Mouse (Mus musculus): Measurements from ENCODE around the gene Bcl2l13. TPM values are rescaled to one million over a fixed set of nuclear protein-coding genes. Genes with fewer than 3 reads are reported as not detected.

Bcl2l13 gene
- total and polyA plus RNA-seq, 3 experiments = 43.7 to 49.9 TPM; not detected in 1

DNA sequence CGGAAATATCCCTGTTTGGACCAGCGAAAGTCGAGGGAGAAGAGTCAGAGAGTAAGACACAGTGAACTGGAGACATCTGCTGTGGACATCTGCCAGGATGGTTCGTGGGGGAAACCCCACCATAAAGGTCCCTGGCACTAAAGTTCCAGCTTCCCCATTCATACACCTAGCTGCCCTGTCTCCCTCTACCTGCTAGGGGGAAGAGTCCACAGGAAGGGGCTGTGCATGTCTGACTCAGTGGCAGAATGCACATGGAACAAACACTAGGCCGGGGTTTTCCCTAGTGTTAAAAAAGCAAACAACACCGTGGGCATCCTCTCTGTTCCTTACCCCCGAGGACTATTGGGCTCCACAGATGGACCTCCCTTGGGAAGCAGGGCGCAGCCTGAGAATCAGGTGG is 77.8 kb downstream of the Bcl2l13 start (continued):
- no peak for TF ChIP-seq USF2 (IDR thresholded peaks at IDR 0.05; ENCODE audit: borderline replicate concordance in 1 of 2, insufficient read depth in 1 of 2, low read depth in 1 of 2, low read length in 2 of 2)
- no peak for TF ChIP-seq POLR2AphosphoS2 (IDR thresholded peaks at IDR 0.05; ENCODE audit: low read length)
- no peak for TF ChIP-seq MAZ (IDR thresholded peaks at IDR 0.05; ENCODE audit: low read depth, low read length)
- no peak for TF ChIP-seq POLR2A (IDR thresholded peaks at IDR 0.05; ENCODE audit: control insufficient read depth in 1 of 2, insufficient read depth in 1 of 2, low read depth in 1 of 2, low read length in 2 of 2, poor library complexity in 1 of 2)
- no peak for TF ChIP-seq RAD21 (IDR thresholded peaks at IDR 0.05; ENCODE audit: low read depth, low read length)
- TF ChIP-seq USF1 (IDR thresholded peaks at IDR 0.05; ENCODE audit: low read depth, low read length) = no peak
- TF ChIP-seq EP300 (IDR thresholded peaks at IDR 0.05; ENCODE audit: low read depth in 1 of 2, low read length in 2 of 2) = 0 out of 4 replicates have a peak, but pooled peaks have one; percentile 3 to 5
- TF ChIP-seq NELFE (IDR thresholded peaks at IDR 0.05; ENCODE audit: low read depth, low read length) = no peak

DNA sequence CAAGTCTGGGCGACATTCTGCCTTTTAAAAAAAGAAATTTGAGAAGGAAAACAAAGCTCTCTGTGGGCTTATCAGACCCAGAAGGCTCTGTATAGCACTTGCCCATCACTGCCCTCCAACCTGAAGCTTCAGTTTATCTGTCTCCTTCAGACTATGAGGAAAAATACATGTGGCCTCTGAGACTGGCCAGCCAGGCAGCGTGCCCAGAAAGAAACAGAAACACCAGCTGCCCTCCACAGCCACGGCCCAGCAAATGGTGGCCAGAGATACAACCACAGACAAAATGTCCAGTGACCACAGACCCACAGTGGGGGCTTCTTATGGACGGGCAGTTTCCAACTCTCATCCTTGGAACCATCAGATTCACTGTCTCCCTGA is 78.5 kb downstream of the Bcl2l13 start:
- peaks cover 21% of the 10 kb centered on the region for H3K79me2 ChIP-seq (ENCODE audit: control insufficient read depth, insufficient read depth, low read length, poor library complexity)
- H3K27ac ChIP-seq (ENCODE audit: control insufficient read depth, low read depth, low read length) = peak overlapping the region; percentile 85
- H3K9me3 ChIP-seq (replicated peaks; ENCODE audit: insufficient read depth, low read length) = no peaks in the 10 kb centered on the region
- H3K27me3 ChIP-seq (ENCODE audit: control insufficient read depth in 1 of 2, insufficient read depth in 2 of 2, low read length in 2 of 2) = no peaks in the 10 kb centered on the region
- H3K4me3 ChIP-seq (ENCODE audit: control insufficient read depth in 1 of 2, insufficient read depth in 1 of 2, low read depth in 2 of 2, low read length in 2 of 2) = peak overlapping the region; percentile 17 to 88; a peak in 2 of 4 replicates
- H3K4me1 ChIP-seq (ENCODE audit: control insufficient read depth in 1 of 2, insufficient read depth in 2 of 2, low read length in 2 of 2) = peaks cover 26 to 66% of the 10 kb centered on the region in 2 experiments
- H3K9ac ChIP-seq (ENCODE audit: control insufficient read depth, low read depth, low read length, poor library complexity, severe bottlenecking) = peak overlapping the region; percentile 53
- DNase-seq (ENCODE audit: low read depth, low spot score) = peak; percentile 71
- no peak for TF ChIP-seq ZC3H11A (IDR thresholded peaks at IDR 0.05; ENCODE audit: low read depth, low read length)
- TF ChIP-seq SIN3A (IDR thresholded peaks at IDR 0.05; ENCODE audit: low read length) = peak; percentile 31; the same call in 1 of the 2 replicates
- TF ChIP-seq RCOR1 (IDR thresholded peaks at IDR 0.05; ENCODE audit: low read depth, low read length) = peak; percentile 46; the same call in 1 of the 2 replicates
- peak; percentile 58; the same call in 1 of the 2 replicates for TF ChIP-seq MYC (IDR thresholded peaks at IDR 0.05; ENCODE audit: low read depth, low read length)
- 0 out of 2 replicates have a peak, but pooled peaks have one; percentile 34 for TF ChIP-seq MAX (IDR thresholded peaks at IDR 0.05; ENCODE audit: low read length)
- peak; percentile 80 for TF ChIP-seq ETS1 (IDR thresholded peaks at IDR 0.05; ENCODE audit: low read depth, low read length)
- TF ChIP-seq TBP (IDR thresholded peaks at IDR 0.05; ENCODE audit: low read depth, low read length) = peak; percentile 29; the same call in 1 of the 2 replicates
- no peak for TF ChIP-seq E2F4 (IDR thresholded peaks at IDR 0.05; ENCODE audit: borderline replicate concordance, low read depth, low read length)
- TF ChIP-seq MAFK (IDR thresholded peaks at IDR 0.05; ENCODE audit: borderline replicate concordance, low read depth, low read length) = no peak
- peak; percentile 87 for TF ChIP-seq GATA1 (IDR thresholded peaks at IDR 0.05; ENCODE audit: low read depth, low read length)
- peak; percentile 54; the same call in 1 of the 2 replicates for TF ChIP-seq MXI1 (IDR thresholded peaks at IDR 0.05; ENCODE audit: low read depth, low read length)
- TF ChIP-seq TCF12 (IDR thresholded peaks at IDR 0.05; ENCODE audit: low read depth, low read length) = peak; percentile 89
- peak; percentile 63 for TF ChIP-seq MYB (IDR thresholded peaks at IDR 0.05; ENCODE audit: low read depth, low read length)
- no peak for TF ChIP-seq USF1 (IDR thresholded peaks at IDR 0.05; ENCODE audit: low read depth, low read length)
- TF ChIP-seq TAL1 (IDR thresholded peaks at IDR 0.05; ENCODE audit: low read length) = peak; percentile 94
- peak; percentile 81 to 89 for TF ChIP-seq EP300 (IDR thresholded peaks at IDR 0.05; ENCODE audit: low read depth in 1 of 2, low read length in 2 of 2)
- TF ChIP-seq CHD1 (IDR thresholded peaks at IDR 0.05; ENCODE audit: low read depth, low read length) = no peak
- TF ChIP-seq NRF1 (IDR thresholded peaks at IDR 0.05; ENCODE audit: insufficient read depth, low read depth, low read length, poor library complexity, severe bottlenecking) = no peak
- H3K36me3 ChIP-seq (ENCODE audit: control insufficient read depth in 1 of 2, insufficient read depth in 2 of 2, low read length in 2 of 2) = peaks cover 0 to 56% of the 10 kb centered on the region in 2 experiments; a peak in 2 of 4 replicates

All from MEL (cell line).